Mouse (Mus musculus) lung, embryonic 14.5 days (tissue): ENCODE data around the gene Hoxb5. TPM values are rescaled to one million over a fixed set of nuclear protein-coding genes. Genes with fewer than 3 reads are reported as not detected.

Source experiments
- ATAC-seq: fragments of 200-750 bp; cut with Nextera tagmentation; 2 replicates; pipeline ENCODE4 v1.8.0; 2017; ENCODE audit warnings: mild to moderate bottlenecking, moderate TSS enrichment, moderate library complexity; ENCODE audit not compliant: insufficient read depth
- DNase-seq: peaks from one replicate; pipeline ENCODE4 v3.0.0-alpha.2; 2015
- H3K27ac ChIP-seq: fragments of 300-500 bp; sonication (generic); 2 replicates; pipeline ENCODE4 v1.5.1; 2014; ENCODE audit warnings: low read depth, mild to moderate bottlenecking, moderate library complexity
- H3K27me3 ChIP-seq: fragments of 300-500 bp; sonication (generic); 2 replicates; pipeline ENCODE4 v1.6.1; 2014; ENCODE audit warnings: low read length, control low read depth; ENCODE audit not compliant: insufficient read depth
- H3K36me3 ChIP-seq: fragments of 300-500 bp; sonication (generic); 2 replicates; pipeline ENCODE4 v1.6.1; 2014; ENCODE audit warnings: control low read depth; ENCODE audit not compliant: insufficient read depth
- H3K4me1 ChIP-seq: fragments of 300-500 bp; sonication (generic); 2 replicates; pipeline ENCODE4 v1.6.1; 2014; ENCODE audit warnings: antibody characterized with exemption, control low read depth; ENCODE audit not compliant: insufficient read depth
- H3K4me2 ChIP-seq: fragments of 300-500 bp; sonication (generic); 2 replicates; pipeline ENCODE4 v1.6.1; 2014; ENCODE audit warnings: mild to moderate bottlenecking
- H3K4me3 ChIP-seq: fragments of 300-500 bp; sonication (generic); 2 replicates; pipeline ENCODE4 v1.5.1; 2014; ENCODE audit warnings: low read depth, low read length
- H3K9ac ChIP-seq: fragments of 300-500 bp; sonication (generic); 2 replicates; pipeline ENCODE4 v1.6.1; 2014
- H3K9me3 ChIP-seq: fragments of 300-500 bp; sonication (generic); 2 replicates; pipeline ENCODE4 v1.6.1; 2016; ENCODE audit warnings: low read depth, low read length, control low read depth
- CTCF ChIP-seq: IDR thresholded peaks from 2 replicates; pipeline ENCODE4 v1.5.1; 2016; ENCODE audit warnings: antibody characterized with exemption, low read depth
- WGBS: fragments of 180-500 bp; shearing (Covaris S2); extraction: QIAGEN DNeasy Blood & Tissue Kit; methylation state at CpG from one replicate; pipeline ENCODE4 v1.1.7; 2014; 5-methylcytosine and 5-hydroxymethylcytosine counted together
- polyA plus RNA-seq: library from polyadenylated mRNA; unstranded; fragments of >200 nt; fragmentation: Nextera tagmentation; extraction: Ambion mirVana; gene quantifications from 2 replicates; pipeline ENCODE4 v1.2.1, GENCODE M21; 2014

Gene Hoxb5
- polyA plus RNA-seq, 1 experiment from 2014 or later = 76.1 TPM

GRCm38 (mm10) chr11:96300354-96301063, 2.6 kb upstream of the Hoxb5 start:
- no peaks in the 10 kb centered on the region for H3K9me3 ChIP-seq
- DNase-seq (peak; percentile 73), ATAC-seq (no peak)
- 3% methylated on average over 35 of the region's 35 CpGs for WGBS
- peaks cover 7% of the 10 kb centered on the region for H3K36me3 ChIP-seq
- H3K4me1 ChIP-seq = no peaks in the 10 kb centered on the region
- peaks cover 86% of the 10 kb centered on the region for H3K27me3 ChIP-seq
- peak overlapping the region; percentile 89 for H3K27ac ChIP-seq
- H3K9ac ChIP-seq = peak overlapping the region; percentile 84
- TF ChIP-seq CTCF = no peak
- peak overlapping the region; percentile 84 for H3K4me2 ChIP-seq
- H3K4me3 ChIP-seq = peak overlapping the region; percentile 72

- peak overlapping the region; percentile 84 for H3K9ac ChIP-seq
- peaks cover 12% of the 10 kb centered on the region for H3K36me3 ChIP-seq
- peak overlapping the region; percentile 89 for H3K27ac ChIP-seq
- H3K27me3 ChIP-seq = peaks cover 86% of the 10 kb centered on the region
- H3K4me1 ChIP-seq = no peaks in the 10 kb centered on the region
- no peaks in the 10 kb centered on the region for H3K9me3 ChIP-seq
- peak overlapping the region; percentile 84 for H3K4me2 ChIP-seq
- ATAC-seq (no peak), DNase-seq (peak; percentile 38)
- TF ChIP-seq CTCF = no peak
- 14% methylated on average over 9 of the region's 10 CpGs for WGBS
- peak overlapping the region; percentile 72 for H3K4me3 ChIP-seq
Observed at GRCm38 (mm10) chr11:96301064-96301431, 2.1 kb upstream of the Hoxb5 start.

- Histone ChIP-seq H3K27ac (peak overlapping the region; percentile 89), H3K36me3 (peaks cover 14% of the 10 kb centered on the region), H3K9ac (peak overlapping the region; percentile 56), H3K9me3 (no peaks in the 10 kb centered on the region), H3K4me2 (peak overlapping the region; percentile 84), H3K4me3 (peak overlapping the region; percentile 72), H3K4me1 (no peaks in the 10 kb centered on the region), H3K27me3 (peaks cover 84% of the 10 kb centered on the region)
- TF ChIP-seq CTCF = no peak
- no peak for ATAC-seq
- 7% methylated on average over 15 of the region's 15 CpGs for WGBS
- peak; percentile 78 for DNase-seq
Observed at GRCm38 (mm10) chr11:96301837-96302236, 1.3 kb upstream of the Hoxb5 start.

GRCm38 (mm10) chr11:96302381-96303150, 570 bp upstream of the Hoxb5 start:
- no peak for ATAC-seq
- Histone ChIP-seq H3K9me3 (no peaks in the 10 kb centered on the region), H3K9ac (peak overlapping the region; percentile 56), H3K27me3 (peaks cover 82% of the 10 kb centered on the region), H3K4me3 (peak overlapping the region; percentile 72), H3K27ac (peak overlapping the region; percentile 89), H3K36me3 (peaks cover 14% of the 10 kb centered on the region), H3K4me1 (no peaks in the 10 kb centered on the region), H3K4me2 (peak overlapping the region; percentile 84)
- peak; percentile 56 for DNase-seq
- 14% methylated on average over 23 of the region's 23 CpGs for WGBS
- TF ChIP-seq CTCF = no peak

GRCm38 (mm10) chr11:96304381-96305195, 1.5 kb downstream of the Hoxb5 start:
- Histone ChIP-seq H3K27me3 (peaks cover 72% of the 10 kb centered on the region), H3K27ac (peak overlapping the region; percentile 100), H3K9ac (peak overlapping the region; percentile 99), H3K9me3 (no peaks in the 10 kb centered on the region), H3K4me1 (no peaks in the 10 kb centered on the region), H3K4me3 (peak overlapping the region; percentile 72), H3K36me3 (peaks cover 14% of the 10 kb centered on the region), H3K4me2 (peak overlapping the region; percentile 84)
- 1% methylated on average over 38 of the region's 38 CpGs for WGBS
- ATAC-seq = no peak
- peak; percentile 59 for DNase-seq
- TF ChIP-seq CTCF = no peak

GRCm38 (mm10) chr11:96305505-96306182, 2.5 kb downstream of the Hoxb5 start:
- TF ChIP-seq CTCF = no peak
- H3K36me3 ChIP-seq = peaks cover 14% of the 10 kb centered on the region
- H3K4me1 ChIP-seq = no peaks in the 10 kb centered on the region
- H3K27ac ChIP-seq = peak overlapping the region; percentile 100
- 32% methylated on average over 6 of the region's 6 CpGs for WGBS
- H3K9ac ChIP-seq = peak overlapping the region; percentile 99
- peaks cover 65% of the 10 kb centered on the region for H3K27me3 ChIP-seq
- H3K4me3 ChIP-seq = peak overlapping the region; percentile 72
- peak; percentile 48 for DNase-seq
- no peaks in the 10 kb centered on the region for H3K9me3 ChIP-seq
- no peak for ATAC-seq
- H3K4me2 ChIP-seq = peak overlapping the region; percentile 84
